Mouse (Mus musculus): ENCODE measurements around the gene Lrrk1. TPM values are rescaled to one million over a fixed set of nuclear protein-coding genes. Genes with fewer than 3 reads are reported as not detected.

Gene Lrrk1
- total and polyA plus RNA-seq, 3 experiments = 5.0 to 16.9 (median 13.6) TPM

DNA sequence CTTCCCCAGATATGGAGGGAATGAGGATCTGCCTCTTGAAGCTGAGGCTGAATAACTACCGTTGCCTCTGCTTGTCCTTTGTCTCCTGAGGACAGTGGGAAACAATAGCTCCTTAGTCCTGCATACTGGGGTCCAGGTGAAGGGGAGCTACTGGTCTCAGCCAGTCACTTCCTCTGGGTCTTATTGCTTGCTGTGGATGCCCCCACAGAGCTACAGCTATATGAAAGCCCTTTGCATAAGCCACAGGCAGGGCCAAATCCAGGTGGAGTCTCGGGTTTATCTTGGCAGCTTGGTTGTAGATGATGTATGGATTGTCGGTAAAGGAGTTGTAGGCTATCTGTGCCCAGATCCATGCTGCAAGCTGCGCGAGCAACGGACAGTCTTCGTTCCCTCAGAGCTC is 158.7 kb downstream of the Lrrk1 start:
- Histone ChIP-seq H3K9me3 (replicated peaks; ENCODE audit: low read length) (no peaks in the 10 kb centered on the region), H3K4me3 (replicated peaks in 1 of 3; ENCODE audit: low read depth in 2 of 3, low read length in 2 of 3, poor library complexity in 1 of 3) (no peak overlapping the region), H3K36me3 (replicated peaks in 1 of 2; ENCODE audit: control insufficient read depth in 1 of 2, insufficient read depth in 1 of 2, low read length in 1 of 2) (no peaks in the 10 kb centered on the region), H3K27me3 (replicated peaks) (no peaks in the 10 kb centered on the region), H3K4me1 (ENCODE audit: control insufficient read depth in 1 of 2, insufficient read depth in 2 of 2) (peaks cover 5 to 41% of the 10 kb centered on the region in 2 experiments), H3K4me2 (ENCODE audit: insufficient read depth, low read depth, poor library complexity, severe bottlenecking) (no peak overlapping the region), H3K9ac (ENCODE audit: insufficient read depth, low read depth) (no peak overlapping the region), H3K27ac (ENCODE audit: insufficient read depth, low read depth) (no peak overlapping the region), H3K79me2 (replicated peaks; ENCODE audit: control insufficient read depth, extremely low read depth, insufficient read depth, poor library complexity, severe bottlenecking) (no peaks in the 10 kb centered on the region)
- no peak for TF ChIP-seq BHLHE40 (IDR thresholded peaks at IDR 0.05; ENCODE audit: low read depth, low read length)
- no peak for TF ChIP-seq TBP (conservative IDR thresholded peaks at IDR 0.05; ENCODE audit: low read depth, low read length)
- TF ChIP-seq NELFE (IDR thresholded peaks at IDR 0.05; ENCODE audit: low read depth, low read length) = no peak
- no peak for TF ChIP-seq UBTF (IDR thresholded peaks at IDR 0.05; ENCODE audit: low read depth, low read length)
- TF ChIP-seq ZC3H11A (IDR thresholded peaks at IDR 0.05; ENCODE audit: low read depth, low read length) = no peak
- no peak for TF ChIP-seq ELF1 (IDR thresholded peaks at IDR 0.05; ENCODE audit: low read depth, low read length)
- no peak for TF ChIP-seq EP300 (IDR thresholded peaks at IDR 0.05; ENCODE audit: low read length)
- no peak for TF ChIP-seq CHD2 (IDR thresholded peaks at IDR 0.05; ENCODE audit: low read length)
- no peak for TF ChIP-seq ZKSCAN1 (IDR thresholded peaks at IDR 0.05; ENCODE audit: borderline replicate concordance, low read depth, low read length)
- no peak for TF ChIP-seq CTCF (conservative IDR thresholded peaks at IDR 0.05 in 1 of 2, IDR thresholded peaks at IDR 0.05 in 1 of 2; ENCODE audit: low read depth in 2 of 2, low read length in 2 of 2)
- TF ChIP-seq HCFC1 (IDR thresholded peaks at IDR 0.05; ENCODE audit: low read depth, low read length) = no peak
- TF ChIP-seq MAZ (IDR thresholded peaks at IDR 0.05; ENCODE audit: low read depth, low read length) = no peak
- no peak for TF ChIP-seq PAX5 (IDR thresholded peaks at IDR 0.05; ENCODE audit: low read length)
- no peak for TF ChIP-seq GABPA (IDR thresholded peaks at IDR 0.05; ENCODE audit: insufficient replicate concordance, low read depth, low read length)
- TF ChIP-seq USF1 (IDR thresholded peaks at IDR 0.05; ENCODE audit: low read depth, low read length) = no peak
- TF ChIP-seq IRF4 (IDR thresholded peaks at IDR 0.05; ENCODE audit: low read depth, low read length) = no peak
- TF ChIP-seq SIN3A (IDR thresholded peaks at IDR 0.05; ENCODE audit: low read length) = no peak
- no peak for TF ChIP-seq MAX (IDR thresholded peaks at IDR 0.05; ENCODE audit: low read length)
- no peak for DNase-seq (ENCODE audit: extremely low read depth)
- dilution Hi-C loops (cut with MboI; ENCODE audit: extremely low pct_ligation_motif_present, extremely low pct_unique_long_range_greater_than_20kb, low sequenced_read_pairs) (no loop called here), in situ Hi-C loops (cut with MboI; ENCODE audit: low pct_ligation_motif_present, low pct_unique_long_range_greater_than_20kb, low sequenced_read_pairs) (no loop called here)

DNA sequence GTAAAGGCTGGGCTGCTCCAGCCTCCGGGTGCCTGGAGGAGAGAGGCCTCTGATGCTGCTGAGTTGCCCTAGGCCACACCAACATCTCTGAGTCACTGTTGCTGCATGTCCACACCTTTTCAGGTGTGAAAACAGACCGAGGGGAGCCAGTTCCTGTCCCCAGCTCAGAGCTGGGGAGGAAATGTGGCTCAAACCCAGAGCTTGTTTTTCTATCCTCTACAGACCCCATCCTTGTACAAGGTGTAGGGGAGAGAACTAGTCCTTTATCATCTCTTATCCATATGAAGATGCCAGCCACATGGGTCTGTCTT is 159.6 kb downstream of the Lrrk1 start:
- TF ChIP-seq IRF4 (IDR thresholded peaks at IDR 0.05; ENCODE audit: low read depth, low read length) = no peak
- no peak for TF ChIP-seq KAT2A (IDR thresholded peaks at IDR 0.05; ENCODE audit: insufficient replicate concordance, low read length)
- no peak for TF ChIP-seq USF1 (IDR thresholded peaks at IDR 0.05; ENCODE audit: low read depth, low read length)
- no peak for TF ChIP-seq MAZ (IDR thresholded peaks at IDR 0.05; ENCODE audit: low read depth, low read length)
- TF ChIP-seq JUND (conservative IDR thresholded peaks at IDR 0.05; ENCODE audit: low read depth, low read length) = no peak
- TF ChIP-seq ELF1 (IDR thresholded peaks at IDR 0.05; ENCODE audit: low read depth, low read length) = no peak
- TF ChIP-seq ETS1 (conservative IDR thresholded peaks at IDR 0.05; ENCODE audit: low read depth, low read length) = no peak
- no peak for TF ChIP-seq TBP (conservative IDR thresholded peaks at IDR 0.05; ENCODE audit: low read depth, low read length)
- no peak for TF ChIP-seq CTCF (conservative IDR thresholded peaks at IDR 0.05 in 1 of 2, IDR thresholded peaks at IDR 0.05 in 1 of 2; ENCODE audit: low read depth in 2 of 2, low read length in 2 of 2)
- no peak for TF ChIP-seq EP300 (IDR thresholded peaks at IDR 0.05; ENCODE audit: low read length)
- TF ChIP-seq POLR2AphosphoS2 (IDR thresholded peaks at IDR 0.05; ENCODE audit: low read depth, low read length) = no peak
- no peak for TF ChIP-seq SMC3 (IDR thresholded peaks at IDR 0.05; ENCODE audit: low read depth, low read length)
- no peak for TF ChIP-seq NELFE (IDR thresholded peaks at IDR 0.05; ENCODE audit: low read depth, low read length)
- no peak for TF ChIP-seq MEF2A (IDR thresholded peaks at IDR 0.05; ENCODE audit: borderline replicate concordance, low read depth, low read length)
- TF ChIP-seq MAX (IDR thresholded peaks at IDR 0.05; ENCODE audit: low read length) = no peak
- in situ Hi-C loops (cut with MboI; ENCODE audit: low pct_ligation_motif_present, low pct_unique_long_range_greater_than_20kb, low sequenced_read_pairs) = no loop called here

More for the DNA sequence above, 159.6 kb downstream of the Lrrk1 start:
- Histone ChIP-seq H3K9me3 (replicated peaks; ENCODE audit: low read length) (no peaks in the 10 kb centered on the region), H3K4me2 (ENCODE audit: insufficient read depth, low read depth, poor library complexity, severe bottlenecking) (no peak overlapping the region), H3K36me3 (replicated peaks in 1 of 2; ENCODE audit: control insufficient read depth in 1 of 2, insufficient read depth in 1 of 2, low read length in 1 of 2) (no peaks in the 10 kb centered on the region), H3K4me3 (replicated peaks in 1 of 3; ENCODE audit: low read depth in 2 of 3, low read length in 2 of 3, poor library complexity in 1 of 3) (no peak overlapping the region), H3K9ac (ENCODE audit: insufficient read depth, low read depth) (no peak overlapping the region), H3K4me1 (ENCODE audit: control insufficient read depth in 1 of 2, insufficient read depth in 2 of 2) (peaks cover 5 to 39% of the 10 kb centered on the region in 2 experiments), H3K27me3 (replicated peaks) (no peaks in the 10 kb centered on the region), H3K27ac (ENCODE audit: insufficient read depth, low read depth) (no peak overlapping the region), H3K79me2 (replicated peaks; ENCODE audit: control insufficient read depth, extremely low read depth, insufficient read depth, poor library complexity, severe bottlenecking) (no peaks in the 10 kb centered on the region)
- no peak for DNase-seq (ENCODE audit: extremely low read depth)
- dilution Hi-C loops (cut with MboI; ENCODE audit: extremely low pct_ligation_motif_present, extremely low pct_unique_long_range_greater_than_20kb, low sequenced_read_pairs) = no loop called here

Measured in CH12.LX (cell line).